Mouse (Mus musculus): ENCODE data around the gene Olfr224.
A peak's percentile ranks its signal among the peaks of the same experiment; 100 is the strongest.

The Olfr224 gene

GRCm38 (mm10) chr11:58518916-58519315, 51.4 kb downstream of the Olfr224 start:
- DNase-seq (ENCODE audit: low spot score), result peak; percentile 90

Measured in testis, postnatal 10 days (tissue).